Mouse (Mus musculus): ENCODE results near the gene Atad5.
"Not testable (repeated sequence)": the region's sequence is repeated elsewhere in the genome, so short reads cannot be mapped to it uniquely, and the experiment has no call there.

The Atad5 gene

DNA sequence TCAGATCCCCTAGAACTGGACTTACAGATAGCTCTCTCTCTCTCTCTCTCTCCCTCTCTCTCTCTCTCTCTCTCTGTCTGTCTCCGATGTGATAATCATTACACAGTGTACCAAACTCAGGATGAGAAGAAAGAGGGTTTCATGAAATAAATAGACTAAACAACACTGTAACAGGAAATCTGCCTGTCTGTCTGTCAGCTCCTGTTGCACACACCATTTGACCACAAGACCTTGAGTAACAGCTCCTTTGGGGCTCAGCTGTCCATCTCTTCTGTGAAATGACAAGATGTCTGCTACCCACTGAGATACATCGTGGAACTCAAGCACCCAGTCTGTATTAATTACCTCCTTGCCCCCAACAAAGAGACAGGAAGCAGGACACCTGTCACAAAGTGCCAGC is 62.3 kb downstream of the Atad5 start:
- DNase-seq, result no peak

DNA sequence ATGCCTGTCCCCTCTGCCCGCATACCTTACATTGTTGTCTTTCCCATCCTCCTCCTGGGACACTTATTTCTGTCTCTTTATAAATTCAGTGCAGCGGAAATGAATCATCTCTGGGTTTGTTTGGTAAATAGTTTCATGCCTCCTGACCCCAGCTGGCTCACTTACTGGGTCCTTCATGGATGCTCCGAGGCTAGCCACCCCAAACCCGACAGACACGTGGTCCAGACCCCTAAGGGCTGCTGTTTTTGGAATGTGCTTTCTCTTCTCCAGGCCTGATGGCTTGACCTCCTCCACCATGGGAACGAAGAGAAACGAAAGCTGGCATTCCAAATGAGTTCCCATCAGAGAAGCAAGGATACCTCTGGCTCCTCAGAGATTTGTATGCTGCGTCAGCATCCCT is 63.2 kb downstream of the Atad5 start:
- no peak for DNase-seq

DNA sequence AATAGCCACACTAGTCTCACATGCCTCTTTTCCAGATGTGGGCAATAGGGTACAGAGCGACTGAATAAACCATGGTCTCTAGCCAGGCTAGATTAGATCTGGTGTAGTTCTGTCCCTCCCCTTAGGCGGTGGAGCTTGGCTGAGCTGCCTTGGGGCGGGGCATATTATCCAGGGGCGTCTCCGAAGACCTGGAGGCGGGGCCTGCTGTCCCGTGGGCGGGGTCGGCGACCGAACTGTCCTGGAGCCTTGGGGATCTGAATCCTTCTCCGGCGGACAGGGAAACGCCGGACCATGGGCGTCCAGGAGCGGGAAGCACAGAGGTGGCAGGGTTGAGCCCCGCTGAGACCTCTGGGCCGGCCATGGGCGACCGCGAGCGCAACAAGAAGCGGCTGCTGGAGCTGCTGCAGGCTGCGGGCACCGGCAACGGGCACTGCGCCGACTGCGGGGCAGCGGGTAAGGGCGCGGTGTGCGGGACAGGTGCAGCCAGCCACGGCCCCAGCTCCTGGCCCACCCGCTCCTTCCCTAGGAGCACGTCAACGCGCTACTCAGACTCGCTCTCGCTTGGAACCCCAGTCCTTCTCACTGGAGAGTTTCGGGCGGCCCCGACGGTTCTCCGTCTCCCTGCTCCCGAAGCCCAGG is 64.8 kb downstream of the Atad5 start, which contains the start of gene Adap2:
Adap2 (plus strand) TSS at position 249 of the 639 bp plus-strand sequence.
- peak; percentile 82 for DNase-seq

DNA sequence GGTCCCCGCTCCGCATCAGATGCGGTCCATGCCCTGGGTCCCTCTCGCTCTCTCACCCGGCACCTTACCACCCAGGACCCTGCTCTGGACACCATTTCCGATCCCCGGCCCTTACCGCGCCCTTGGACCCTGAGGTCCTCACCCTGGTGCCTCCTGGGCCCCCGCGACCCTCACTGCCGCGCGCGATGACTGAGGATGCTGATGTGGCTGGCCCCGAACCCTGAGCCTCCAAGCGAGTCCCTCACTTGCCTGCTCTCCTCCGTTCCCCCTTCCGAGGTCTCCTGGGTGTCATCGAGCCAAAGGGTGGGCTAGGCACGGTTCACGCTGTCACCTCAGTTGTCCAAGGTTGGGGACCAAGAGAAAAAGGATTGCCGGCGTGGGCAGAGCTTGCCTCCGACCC is 65.3 kb downstream of the Atad5 start:
- DNase-seq, result no peak

DNA sequence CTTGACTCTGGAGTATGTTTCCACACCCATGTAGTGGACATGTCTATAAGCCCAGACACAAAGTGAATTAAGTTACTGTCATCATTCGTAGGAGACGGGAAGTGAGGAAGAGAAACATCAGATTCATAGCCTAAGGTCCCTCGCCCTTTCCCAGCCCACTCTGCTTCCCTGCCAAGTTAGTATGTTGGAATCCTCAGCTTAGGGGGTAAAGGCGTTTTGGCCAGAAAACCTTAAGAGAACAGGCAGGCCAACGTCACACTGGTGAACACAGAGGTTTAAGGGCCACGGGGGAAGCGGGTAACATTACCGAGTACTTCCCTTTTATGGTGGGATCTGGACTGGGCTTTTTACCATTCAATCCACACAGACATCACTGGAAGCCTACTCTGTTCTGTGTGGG is 66.3 kb downstream of the Atad5 start:
- no peak for DNase-seq

DNA sequence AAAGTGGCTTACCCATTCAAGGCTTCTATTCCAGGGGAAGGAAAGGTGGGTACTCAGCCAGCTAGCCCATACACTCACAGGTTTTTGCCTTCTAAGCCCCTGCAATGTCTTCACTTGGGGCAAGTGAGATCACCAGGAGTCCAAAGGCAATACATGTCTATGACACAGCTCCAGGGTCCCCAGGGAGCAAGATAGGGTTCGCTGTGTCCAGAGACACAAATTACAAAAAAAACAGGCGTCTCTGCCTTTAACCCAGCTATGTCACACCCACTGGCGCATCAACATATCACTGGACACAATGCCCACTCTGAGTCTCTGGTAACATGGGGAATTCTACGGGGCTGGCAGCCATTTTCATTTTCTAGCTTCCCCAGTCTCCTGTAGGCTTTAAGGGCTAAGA is 66.8 kb downstream of the Atad5 start:
- no peak for DNase-seq

DNA sequence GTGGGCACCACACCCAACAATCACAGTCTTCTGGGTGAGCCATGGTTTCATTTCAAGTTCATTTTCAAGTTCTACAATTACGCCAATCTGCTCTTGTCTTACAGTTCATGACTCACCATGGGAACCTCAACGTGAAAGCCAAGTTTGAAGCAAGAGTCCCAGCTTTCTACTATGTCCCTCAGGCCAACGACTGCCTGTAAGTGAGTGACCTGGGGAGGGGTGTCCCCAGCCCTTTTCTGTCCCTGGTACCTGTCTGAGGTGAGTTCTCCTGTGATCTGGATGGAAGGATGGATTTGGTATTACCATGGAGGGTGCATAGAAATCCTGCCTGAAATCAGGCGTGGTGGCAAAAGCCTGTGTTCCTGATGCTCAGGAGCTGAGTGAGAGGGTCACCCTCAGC is 67.6 kb downstream of the Atad5 start:
- DNase-seq, result no peak

DNA sequence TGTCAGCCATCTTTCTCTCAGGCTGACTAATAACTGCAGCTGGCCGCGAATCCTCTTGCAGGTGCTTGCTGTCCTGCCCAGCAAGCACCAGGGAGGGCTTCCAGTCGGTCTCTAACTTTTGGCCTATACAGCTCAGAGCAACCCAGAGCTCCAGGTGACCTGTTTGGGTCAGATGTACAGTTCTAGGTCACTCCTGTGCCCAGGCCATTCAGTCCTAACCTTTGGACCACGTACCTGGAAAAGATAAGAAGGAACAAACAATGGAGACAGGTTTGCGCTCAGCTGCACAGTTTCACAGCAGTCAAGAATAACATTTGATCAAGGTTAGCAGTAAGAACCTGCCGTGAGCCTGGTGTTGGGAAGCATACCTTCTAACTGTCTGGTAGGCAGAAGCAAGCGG is 69.8 kb downstream of the Atad5 start:
- DNase-seq, result no peak

DNA sequence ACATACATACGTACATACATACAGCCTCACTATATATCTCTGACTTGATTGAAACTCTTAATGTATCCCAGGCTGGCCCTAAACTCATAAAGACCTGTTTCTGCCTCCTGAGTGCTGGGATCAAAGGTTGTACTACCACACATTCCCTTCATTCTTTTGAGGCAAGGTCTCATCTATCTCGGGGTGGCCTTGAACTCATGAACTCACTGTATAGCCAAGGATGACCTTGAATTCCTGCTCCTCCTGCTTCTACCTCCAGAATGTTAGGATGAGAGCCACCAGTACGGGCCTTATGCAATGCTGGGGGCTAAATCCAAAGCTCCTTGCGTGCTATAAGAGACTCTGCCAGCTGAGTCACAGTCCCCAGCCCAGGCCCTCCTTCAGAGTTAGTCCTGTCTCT is 71.8 kb downstream of the Atad5 start:
- DNase-seq, result no peak

DNA sequence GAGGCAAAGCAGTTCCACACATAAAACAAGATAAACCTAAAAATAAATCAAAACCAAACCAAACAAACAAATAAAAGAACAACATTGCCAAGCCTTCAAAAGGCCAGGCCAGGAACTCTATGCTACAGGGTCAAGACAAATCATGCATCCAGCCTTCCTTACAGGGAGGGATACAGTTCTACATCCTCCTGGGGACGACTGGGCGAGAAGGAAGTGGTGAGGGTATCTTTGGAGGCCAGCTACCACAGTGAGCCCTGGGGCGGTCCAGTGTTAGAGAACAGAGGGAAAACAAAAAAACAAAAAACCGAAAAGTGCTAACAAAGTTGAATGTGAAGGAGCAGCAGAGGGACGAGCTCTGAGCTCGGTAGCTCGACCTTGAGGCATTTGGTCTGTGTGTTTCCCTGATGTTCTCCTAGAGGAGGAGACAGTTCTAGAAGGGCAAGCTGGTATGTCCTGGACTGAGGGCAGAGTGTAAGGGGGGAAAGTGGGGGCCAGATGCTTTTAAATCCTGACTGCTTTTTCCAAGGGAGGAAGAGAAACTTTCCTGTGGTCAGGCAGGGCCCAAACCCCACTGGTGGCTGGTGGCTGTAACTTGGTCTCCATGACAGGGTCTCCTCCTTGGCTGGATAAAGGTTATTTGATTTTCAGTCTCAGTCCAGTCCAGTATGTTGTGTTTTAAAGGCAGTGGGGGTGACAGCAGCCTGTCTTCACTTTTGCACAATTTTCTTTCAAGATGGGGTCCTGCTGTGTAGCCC is 74.3 kb downstream of the Atad5 start:
- DNase-seq, result no peak

DNA sequence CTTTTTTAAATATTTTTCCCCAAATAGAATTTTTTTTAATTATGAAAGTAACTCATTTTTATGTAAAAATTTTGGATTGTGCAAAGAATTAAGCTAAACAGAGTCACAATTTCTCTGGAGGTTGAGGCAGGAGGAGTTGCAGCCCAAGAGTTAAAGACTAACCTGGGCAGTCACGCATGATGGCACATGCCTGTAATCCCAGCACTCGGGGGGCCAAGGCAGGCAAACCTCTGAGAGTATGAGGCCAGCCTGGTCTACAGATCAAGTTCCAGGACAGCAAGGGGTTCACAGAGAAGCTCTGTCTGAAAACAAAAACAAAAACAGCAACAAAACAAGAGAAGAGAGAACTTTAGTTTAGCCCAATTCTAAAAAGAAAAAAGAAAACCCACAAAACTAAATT is 75.0 kb downstream of the Atad5 start:
- DNase-seq, result no peak

DNA sequence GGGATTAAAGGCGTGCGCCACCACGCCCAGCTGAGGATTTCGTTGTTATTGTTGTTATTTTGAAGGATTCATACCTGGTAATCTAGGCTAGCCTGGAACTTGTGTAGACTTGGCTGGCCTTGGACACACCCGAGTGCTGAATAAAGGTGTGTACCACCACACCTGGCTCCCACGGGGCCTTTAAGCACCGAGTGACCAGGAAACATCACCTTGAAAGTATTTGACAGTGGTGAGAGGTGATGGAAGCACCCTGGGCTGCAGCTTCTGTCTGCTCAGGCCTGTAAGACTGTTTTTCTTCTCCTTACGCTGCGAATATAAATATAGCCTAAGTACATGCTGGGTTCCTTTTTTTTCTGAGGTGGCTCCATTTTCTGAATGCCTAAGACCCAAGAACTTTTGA is 78.9 kb downstream of the Atad5 start:
- DNase-seq, result no peak

DNA sequence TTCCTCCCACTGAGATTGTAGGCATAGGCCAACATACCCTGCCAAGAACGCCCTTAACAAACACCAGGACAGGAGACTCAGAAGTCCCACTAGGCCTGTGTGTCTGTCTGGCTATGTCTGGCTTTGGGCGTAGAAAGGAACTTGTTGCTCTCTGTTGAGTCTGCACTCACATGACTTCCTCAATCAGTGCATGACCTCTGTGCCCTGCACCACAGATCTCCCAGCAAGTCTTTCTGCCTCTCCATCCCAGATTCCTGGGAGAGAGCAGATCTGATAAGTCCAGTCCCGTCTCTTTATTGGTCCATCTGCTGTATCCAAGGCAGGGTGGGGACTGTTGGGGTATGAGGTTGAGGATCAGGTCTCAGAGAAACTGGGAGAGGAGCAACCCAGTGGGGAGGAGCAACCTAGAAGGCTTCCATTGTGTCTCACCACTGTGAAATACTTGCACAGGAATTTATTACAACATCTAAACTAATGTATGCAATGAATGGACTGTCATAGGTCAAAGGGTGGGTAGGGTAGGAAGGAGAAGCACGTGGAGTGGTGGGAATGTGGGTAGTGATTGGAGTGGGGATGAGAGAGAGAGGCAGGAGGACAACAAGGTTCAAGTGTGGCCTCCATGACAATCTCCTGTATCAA is 79.5 kb downstream of the Atad5 start:
- no peak for DNase-seq

DNA sequence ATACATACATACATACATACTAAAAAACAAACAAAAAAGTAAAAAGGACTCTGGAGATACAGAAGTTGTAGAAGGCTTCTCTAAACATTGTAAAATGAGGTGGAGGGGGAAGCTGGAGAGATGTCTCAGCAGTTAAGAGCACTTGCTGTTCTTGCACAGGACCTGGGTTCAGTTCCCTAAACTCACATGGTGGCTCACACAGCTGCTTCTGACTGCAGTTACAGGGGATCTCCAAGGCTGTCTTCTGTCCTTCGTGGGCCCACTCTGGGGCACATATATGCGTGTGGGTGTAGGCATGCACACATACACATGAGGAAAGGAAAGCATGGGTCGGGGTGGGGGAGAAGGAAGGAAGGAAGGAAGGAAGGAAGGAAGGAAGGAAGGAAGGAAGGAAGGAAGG is 80.4 kb downstream of the Atad5 start:
- no peak for DNase-seq

DNA sequence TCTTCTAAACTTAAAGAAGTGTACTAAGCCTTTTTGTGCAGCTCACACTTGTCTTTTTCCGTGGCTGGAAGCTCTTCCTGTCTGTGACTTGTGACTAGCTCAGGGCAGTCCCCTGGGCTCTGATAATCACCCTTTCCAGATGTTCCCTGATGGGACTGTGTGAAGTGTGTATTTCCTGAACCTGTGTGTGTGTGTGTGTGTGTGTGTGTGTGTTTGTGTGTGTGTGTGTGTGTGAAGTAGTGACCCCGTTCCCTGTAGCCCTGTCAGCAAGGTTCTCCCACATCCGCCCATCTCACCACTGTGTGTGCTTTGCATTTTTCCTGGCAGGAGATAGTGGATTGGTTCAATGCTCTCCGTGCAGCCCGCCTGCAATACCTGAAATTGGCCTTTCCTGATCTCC is 81.2 kb downstream of the Atad5 start:
- DNase-seq, result no peak

DNA sequence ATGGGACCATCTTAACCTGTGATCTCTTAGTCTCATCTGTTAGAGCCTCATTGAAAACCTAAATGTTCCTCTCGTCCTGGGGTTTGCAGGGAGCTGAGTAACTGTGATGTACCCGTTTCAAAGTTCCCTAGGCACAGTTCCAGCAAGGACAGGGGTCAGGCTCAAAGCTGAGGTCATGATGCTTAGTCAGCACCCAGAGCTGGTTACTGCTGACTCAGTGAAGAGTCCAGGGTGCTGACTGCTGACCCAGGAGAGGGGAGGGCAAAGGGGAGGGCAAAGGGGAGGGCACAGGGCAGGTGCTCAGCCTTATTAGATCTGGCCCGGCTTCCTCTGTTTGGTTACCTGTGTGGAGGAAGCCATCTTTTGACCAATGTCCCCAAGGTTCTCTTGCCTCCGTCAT is 82.7 kb downstream of the Atad5 start:
- no peak for DNase-seq

DNA sequence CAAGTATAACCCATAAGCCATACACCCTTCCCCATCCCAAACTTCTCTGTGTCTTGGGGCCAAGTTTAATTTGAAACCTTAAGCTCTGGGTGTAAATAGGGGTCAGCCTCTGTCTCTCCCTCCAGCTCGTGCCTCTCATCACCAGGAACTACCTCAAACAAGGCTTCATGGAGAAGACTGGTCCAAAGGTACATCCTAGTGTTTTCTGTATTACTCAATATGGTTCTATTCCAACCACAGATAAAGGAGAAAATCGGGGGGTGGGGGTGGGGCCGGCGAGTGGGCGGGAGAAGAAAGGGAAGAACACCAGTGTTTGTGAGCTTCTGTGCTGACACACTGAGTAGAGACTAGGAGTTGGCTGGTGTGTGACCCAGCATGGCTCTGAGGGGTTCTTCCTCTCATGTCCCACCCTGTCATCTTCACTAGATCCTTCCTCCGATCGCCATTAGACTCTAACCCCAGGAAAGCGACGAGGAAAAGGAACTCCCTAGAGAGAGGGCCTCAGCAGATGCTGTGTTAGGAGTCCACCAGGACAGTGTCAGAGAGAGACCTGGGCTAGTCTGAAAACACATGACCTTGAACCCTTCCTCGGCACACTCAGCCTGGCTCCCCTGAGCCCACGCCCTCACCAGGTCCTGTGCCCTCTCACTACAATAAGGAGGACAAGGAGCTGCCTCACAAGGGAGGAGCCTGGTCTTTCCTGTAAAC is 84.9 kb downstream of the Atad5 start:
- DNase-seq, result no peak

DNA sequence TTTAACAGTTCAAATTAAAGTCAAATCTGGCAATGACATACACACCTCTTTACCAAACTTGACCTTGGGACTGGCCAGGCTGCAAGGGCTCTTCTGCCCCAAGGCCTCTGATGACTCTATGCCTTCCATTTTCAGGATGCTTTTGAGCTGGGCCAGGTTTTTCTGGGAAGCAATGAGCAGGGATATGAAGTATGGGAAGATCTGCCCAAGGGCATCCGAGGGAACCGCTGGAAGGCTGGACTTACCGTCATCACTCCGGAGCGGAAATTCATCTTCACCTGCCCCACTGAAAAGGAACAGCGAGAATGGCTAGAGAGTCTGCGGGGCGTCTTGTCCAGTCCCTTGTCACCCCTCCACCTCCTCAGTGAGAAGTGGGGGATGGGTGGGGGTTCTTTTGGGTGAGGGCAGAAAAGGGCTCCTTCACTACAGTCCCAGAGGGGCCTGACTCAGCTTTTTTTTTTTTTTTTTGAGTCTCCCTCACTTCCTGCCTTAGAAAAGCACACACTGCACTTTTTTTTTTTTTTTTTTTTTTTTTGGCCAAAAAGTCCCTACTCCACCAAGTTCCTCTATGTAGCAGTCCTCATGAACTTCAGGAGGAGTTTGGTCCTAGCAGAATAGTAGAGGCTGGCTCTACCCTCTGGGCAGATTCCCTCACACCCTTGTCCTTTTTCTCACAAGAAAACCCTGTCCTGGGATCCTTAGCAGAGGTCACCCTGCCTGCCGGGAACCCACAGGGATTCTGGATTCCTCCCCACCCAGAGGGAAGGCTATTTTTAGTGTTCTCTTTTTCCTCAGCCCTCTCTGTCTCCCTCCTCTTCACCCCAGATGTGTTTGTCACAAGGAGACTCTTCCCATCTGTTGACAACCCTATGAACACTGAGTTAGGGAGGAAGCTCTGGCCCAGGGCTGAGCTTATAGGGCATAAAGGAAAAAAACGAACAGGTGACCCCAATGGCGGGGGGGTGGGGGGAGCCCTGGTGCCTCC is 88.0 kb downstream of the Atad5 start:
- no peak for DNase-seq

DNA sequence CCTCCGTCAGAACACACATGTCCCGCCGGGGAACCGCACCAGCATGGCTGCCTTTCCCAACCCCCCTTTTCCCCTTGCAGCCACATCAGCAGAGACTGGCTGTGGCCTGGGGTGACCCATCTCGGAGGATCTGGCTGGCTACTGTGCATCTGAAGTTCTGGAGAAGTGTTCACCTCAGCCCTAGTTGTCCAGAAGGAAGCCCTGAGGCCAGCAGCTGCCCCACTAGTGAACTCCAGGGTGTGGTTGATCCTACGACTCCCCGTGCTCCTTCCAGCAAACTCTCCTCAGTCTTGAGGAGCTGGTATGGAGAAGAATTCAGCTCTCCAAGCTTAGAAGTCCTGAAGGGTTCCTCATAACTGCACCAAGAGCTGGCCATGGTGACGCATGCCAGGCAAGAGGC is 89.1 kb downstream of the Atad5 start:
- no peak for DNase-seq

DNA sequence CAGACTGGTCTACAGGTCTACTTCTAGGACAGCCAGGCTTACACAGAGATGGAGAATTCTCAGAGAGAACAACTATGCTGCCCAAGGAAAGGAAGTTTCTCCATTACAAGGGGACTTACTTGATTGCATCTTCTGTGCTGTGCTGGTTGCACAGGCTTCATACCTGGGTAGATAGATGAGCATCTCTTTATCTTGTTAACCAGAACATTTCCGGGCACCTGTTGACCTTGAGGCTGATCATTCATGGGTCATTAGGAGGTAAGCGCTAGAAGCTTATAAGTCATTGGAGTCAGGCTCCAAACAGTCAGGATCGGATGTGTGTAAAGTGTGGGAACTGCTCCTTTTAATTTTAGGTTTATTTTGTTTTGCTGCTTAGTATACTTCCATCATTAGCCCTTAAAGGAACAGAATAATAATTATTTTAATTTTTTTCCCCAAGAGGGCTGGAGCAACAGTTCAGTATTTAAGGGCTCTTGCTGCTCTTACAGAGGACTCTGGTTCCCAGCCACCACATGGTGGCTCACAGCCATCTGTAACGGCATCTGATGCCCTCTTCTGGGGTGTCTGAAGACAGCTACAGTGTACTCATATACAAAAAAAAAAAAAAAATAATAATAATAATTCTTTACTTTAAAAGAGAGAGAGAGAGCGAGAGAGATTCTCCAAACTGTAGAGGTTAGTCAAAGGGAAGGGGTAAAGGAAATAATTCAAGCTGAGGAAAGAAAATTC is 92.0 kb downstream of the Atad5 start:
- DNase-seq, result no peak

DNA sequence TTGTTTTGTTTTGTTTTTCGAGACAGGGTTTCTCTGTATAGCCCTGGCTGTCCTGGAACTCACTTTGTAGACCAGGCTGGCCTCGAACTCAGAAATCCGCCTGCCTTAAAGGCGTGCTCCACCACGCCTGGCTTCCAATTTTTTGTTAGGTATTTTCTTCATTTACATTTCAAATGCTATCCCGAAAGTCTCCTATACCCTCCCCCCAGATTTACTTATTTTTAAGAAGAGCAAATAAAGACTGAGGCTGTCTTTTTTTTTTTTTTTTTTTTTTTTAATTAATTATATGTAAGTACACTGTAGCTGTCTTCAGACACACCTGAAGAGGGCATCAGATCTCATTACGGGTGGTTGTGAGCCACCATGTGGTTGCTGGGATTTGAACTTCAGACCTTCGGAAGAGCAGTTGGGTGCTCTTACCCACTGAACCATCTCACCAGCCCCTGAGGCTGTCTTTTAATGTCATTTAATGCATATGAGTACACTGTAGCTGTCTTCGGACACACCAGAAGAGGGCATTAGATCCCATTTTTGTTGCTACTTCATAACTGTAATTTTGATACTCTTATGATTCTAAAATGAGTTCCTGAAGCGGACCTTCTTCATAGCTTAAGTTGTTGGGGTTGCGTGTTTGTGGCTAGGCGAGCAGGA is 94.0 kb downstream of the Atad5 start:
- DNase-seq, result not testable (repeated sequence)

Data from thymus, postnatal 25 days (tissue).